Mouse (Mus musculus): Measurements from ENCODE around the gene Ccdc57. TPM values are rescaled to one million over a fixed set of nuclear protein-coding genes. Genes with fewer than 3 reads are reported as not detected.
A peak's percentile ranks its signal among the peaks of the same experiment; 100 is the strongest.

Gene Ccdc57
- polyA plus RNA-seq, 1 experiment from 2014 or later = 7.2 TPM

DNA sequence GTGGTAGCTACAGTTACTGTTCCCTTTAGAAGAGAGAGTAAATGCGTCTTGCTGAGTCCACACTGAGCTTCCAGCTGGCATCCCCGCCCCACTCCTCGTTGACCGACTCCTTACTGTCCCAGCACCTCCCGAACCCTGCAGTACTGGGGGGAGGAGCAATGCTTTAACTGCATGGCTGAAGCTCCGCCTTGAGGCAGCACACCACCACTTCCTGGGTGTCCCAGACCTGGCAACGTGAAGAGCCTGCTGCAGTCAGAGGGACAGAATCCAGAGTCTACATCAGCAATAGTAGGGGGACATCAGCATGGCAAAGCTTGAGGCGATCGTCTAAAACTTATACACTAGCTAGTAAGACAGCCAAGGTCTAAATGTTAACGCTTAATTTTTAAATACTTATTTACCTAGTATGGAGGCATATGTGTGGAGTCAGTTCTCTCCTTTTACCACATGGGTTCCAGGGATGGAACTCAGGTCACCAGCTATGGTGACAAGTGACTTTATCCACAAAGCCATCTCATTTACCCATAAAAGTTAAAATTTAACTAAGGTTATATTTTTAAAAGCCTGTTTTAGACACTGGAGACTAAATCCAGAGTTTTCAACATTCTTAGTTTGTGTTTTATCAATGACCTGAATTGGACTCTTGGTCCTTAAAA, 30.1 kb downstream of the Ccdc57 start:
- H3K27ac ChIP-seq (ENCODE audit: low read depth) = no peak overlapping the region
- WGBS = 49% methylated on average over 10 of the region's 10 CpGs
- peak; percentile 11 for DNase-seq

DNA sequence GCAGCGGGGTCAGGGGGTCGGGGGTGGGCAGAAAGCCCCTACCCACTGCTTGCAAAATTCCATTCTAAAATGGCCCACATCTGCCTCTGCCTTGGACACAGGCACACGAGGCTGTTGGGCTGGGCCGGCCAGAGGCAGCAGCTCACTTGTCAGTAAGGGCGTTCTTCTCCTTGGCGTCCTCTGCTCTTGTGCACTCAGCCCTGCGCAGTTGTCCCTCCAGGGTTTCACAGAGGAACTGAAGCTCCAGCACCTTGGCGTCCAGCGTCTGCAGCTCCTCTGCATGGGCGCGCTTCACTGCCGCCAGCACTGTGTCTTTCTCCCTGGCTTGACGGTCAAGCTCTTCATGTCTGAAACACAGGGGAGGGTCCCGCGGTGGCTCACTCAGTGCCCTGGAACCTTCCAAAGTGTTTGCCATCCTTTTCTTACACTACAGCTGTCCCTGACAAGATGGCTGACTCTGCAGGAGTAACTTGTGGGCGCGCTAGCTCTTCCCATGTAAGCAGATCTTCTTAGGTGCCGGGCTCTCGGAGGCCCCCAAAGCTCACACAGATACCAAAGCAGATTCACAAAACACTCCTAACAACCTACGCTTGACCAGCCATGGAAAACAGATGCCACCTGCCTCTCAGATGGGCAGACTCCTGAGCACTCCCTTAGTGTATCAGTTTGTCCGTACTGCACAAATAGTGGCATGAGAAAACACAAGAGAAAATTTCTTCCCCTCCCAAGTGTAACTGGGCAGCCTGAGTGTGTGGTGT, 30.8 kb downstream of the Ccdc57 start:
- Histone ChIP-seq H3K4me3 (ENCODE audit: low read depth, low read length) (no peak overlapping the region), H3K4me1 (ENCODE audit: insufficient read depth) (no peaks in the 10 kb centered on the region), H3K4me2 (no peak overlapping the region), H3K36me3 (ENCODE audit: insufficient read depth) (peaks cover 17% of the 10 kb centered on the region; the same call in 1 of the 2 replicates), H3K27ac (ENCODE audit: low read depth) (no peak overlapping the region), H3K27me3 (ENCODE audit: insufficient read depth, low read length) (no peaks in the 10 kb centered on the region), H3K9me3 (ENCODE audit: low read depth, low read length) (no peaks in the 10 kb centered on the region), H3K9ac (no peak overlapping the region)
- WGBS = 80% methylated on average over 21 of the region's 21 CpGs
- TF ChIP-seq CTCF (IDR thresholded peaks at IDR 0.05; ENCODE audit: low read depth) = no peak
- no peak for DNase-seq
- ATAC-seq (ENCODE audit: insufficient read depth) = no peak

More for the DNA sequence above, 30.1 kb downstream of the Ccdc57 start:
- Histone ChIP-seq H3K27me3 (ENCODE audit: insufficient read depth, low read length) (no peaks in the 10 kb centered on the region), H3K9ac (no peak overlapping the region), H3K36me3 (ENCODE audit: insufficient read depth) (peaks cover 12% of the 10 kb centered on the region; the same call in 1 of the 2 replicates), H3K4me3 (ENCODE audit: low read depth, low read length) (no peak overlapping the region), H3K4me2 (no peak overlapping the region), H3K9me3 (ENCODE audit: low read depth, low read length) (no peaks in the 10 kb centered on the region), H3K4me1 (ENCODE audit: insufficient read depth) (no peaks in the 10 kb centered on the region)
- ATAC-seq (ENCODE audit: insufficient read depth) = no peak
- no peak for TF ChIP-seq CTCF (IDR thresholded peaks at IDR 0.05; ENCODE audit: low read depth)

DNA sequence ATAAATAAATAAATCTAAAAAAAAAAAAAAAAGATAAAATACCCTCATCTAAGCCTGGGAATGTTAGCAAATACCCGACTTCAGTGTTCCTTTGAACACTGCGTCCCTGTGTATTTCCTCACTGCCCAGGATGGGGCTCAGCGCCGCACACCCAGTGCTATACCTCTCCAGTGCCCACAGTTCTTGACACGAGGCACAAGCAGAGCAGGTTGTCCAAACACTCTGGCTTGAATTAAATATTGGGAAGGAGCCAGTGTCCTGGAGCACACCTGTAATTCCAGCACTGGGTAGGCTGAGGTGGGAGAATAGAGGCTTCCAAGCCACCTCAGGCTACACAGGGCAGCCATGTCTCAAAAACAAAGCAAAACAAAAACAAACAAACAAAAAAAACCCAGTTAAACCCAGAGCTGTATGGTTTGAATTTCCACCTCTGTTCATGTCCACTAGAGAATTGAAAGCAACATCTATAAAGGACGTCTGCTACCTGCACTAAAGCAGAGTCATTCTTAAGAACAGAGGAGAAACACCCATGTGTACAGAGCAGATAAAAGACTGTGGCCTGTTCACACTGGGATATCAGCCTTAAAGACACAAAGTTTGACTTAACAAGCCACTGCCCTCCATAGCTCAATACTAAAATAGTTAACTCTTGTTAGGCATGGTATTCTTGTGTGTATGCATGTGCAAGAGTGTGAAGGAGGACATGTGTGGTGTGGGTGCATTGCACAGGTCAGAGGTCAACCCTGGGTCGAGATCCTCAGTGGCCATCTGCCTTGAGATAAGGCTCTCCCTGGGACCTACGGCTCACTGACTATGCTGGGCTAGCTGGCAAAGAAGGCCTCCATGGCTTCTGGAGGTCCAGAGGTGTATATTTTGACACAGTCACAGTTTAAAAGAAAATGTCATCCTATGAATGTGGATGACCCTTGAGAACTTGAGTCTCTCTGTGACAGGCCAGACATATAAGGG, 32.1 kb downstream of the Ccdc57 start:
- Histone ChIP-seq H3K36me3 (ENCODE audit: insufficient read depth) (peaks cover 18% of the 10 kb centered on the region; the same call in 1 of the 2 replicates), H3K4me1 (ENCODE audit: insufficient read depth) (no peaks in the 10 kb centered on the region), H3K9ac (no peak overlapping the region), H3K27ac (ENCODE audit: low read depth) (no peak overlapping the region), H3K9me3 (ENCODE audit: low read depth, low read length) (no peaks in the 10 kb centered on the region), H3K4me2 (no peak overlapping the region), H3K4me3 (ENCODE audit: low read depth, low read length) (no peak overlapping the region), H3K27me3 (ENCODE audit: insufficient read depth, low read length) (no peaks in the 10 kb centered on the region)
- DNase-seq (no peak), ATAC-seq (ENCODE audit: insufficient read depth) (no peak)
- 69% methylated on average over 8 of the region's 8 CpGs for WGBS
- no peak for TF ChIP-seq CTCF (IDR thresholded peaks at IDR 0.05; ENCODE audit: low read depth)

DNA sequence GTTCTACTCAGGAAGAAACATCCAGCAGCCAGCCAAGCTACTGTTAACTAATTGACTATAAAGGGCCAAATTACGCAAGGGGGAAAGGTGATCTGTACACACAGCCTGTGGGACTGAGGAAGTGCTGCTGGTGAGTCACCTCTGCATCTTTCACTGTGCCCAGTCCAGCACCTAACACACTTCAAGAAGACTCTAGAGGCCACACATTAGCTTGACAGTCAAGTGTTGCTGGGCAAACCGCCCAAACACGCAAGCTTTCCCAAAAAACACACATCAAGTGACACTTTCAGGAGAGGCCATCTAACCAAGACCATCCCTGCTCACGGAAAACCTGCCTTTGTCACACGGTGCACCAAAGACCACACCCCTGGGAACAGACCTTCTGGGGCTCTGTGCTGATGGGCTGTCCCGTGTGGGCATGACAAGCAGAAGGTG, 34.5 kb downstream of the Ccdc57 start:
- DNase-seq = no peak
- H3K4me2 ChIP-seq = no peak overlapping the region
- H3K36me3 ChIP-seq (ENCODE audit: insufficient read depth) = peaks cover 34% of the 10 kb centered on the region
- ATAC-seq (ENCODE audit: insufficient read depth) = no peak
- TF ChIP-seq CTCF (IDR thresholded peaks at IDR 0.05; ENCODE audit: low read depth) = no peak
- no peaks in the 10 kb centered on the region for H3K9me3 ChIP-seq (ENCODE audit: low read depth, low read length)
- H3K27me3 ChIP-seq (ENCODE audit: insufficient read depth, low read length) = no peaks in the 10 kb centered on the region
- no peak overlapping the region for H3K9ac ChIP-seq
- H3K4me3 ChIP-seq (ENCODE audit: low read depth, low read length) = no peak overlapping the region
- H3K4me1 ChIP-seq (ENCODE audit: insufficient read depth) = no peaks in the 10 kb centered on the region
- H3K27ac ChIP-seq (ENCODE audit: low read depth) = no peak overlapping the region
- 76% methylated on average over 6 of the region's 6 CpGs for WGBS

DNA sequence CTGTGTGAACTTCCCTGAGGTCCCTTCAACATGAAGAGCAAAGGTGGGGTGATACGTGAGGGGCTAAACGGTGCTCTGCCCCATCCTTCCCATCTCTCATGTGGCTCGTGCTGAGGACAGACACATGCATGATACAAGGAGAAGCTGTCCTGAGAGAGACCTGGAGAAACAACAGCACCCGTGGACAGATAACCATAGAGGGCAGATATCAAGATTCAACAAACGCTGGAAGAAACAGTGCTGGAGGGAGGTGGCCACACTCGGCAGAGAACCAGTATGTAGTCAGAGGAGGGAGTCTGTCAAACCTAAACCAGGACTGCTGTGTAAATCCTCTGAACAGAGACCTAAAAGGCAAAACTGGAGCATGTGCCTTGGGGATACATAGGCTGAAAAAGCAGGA, 37.2 kb downstream of the Ccdc57 start:
- ATAC-seq (ENCODE audit: insufficient read depth) (no peak), DNase-seq (no peak)
- H3K9ac ChIP-seq = no peak overlapping the region
- 88% methylated on average over 6 of the region's 6 CpGs for WGBS
- H3K27me3 ChIP-seq (ENCODE audit: insufficient read depth, low read length) = no peaks in the 10 kb centered on the region
- no peaks in the 10 kb centered on the region for H3K9me3 ChIP-seq (ENCODE audit: low read depth, low read length)
- no peaks in the 10 kb centered on the region for H3K4me1 ChIP-seq (ENCODE audit: insufficient read depth)
- H3K36me3 ChIP-seq (ENCODE audit: insufficient read depth) = peaks cover 32% of the 10 kb centered on the region
- no peak overlapping the region for H3K27ac ChIP-seq (ENCODE audit: low read depth)
- no peak for TF ChIP-seq CTCF (IDR thresholded peaks at IDR 0.05; ENCODE audit: low read depth)
- no peak overlapping the region for H3K4me2 ChIP-seq
- no peak overlapping the region for H3K4me3 ChIP-seq (ENCODE audit: low read depth, low read length)

DNA sequence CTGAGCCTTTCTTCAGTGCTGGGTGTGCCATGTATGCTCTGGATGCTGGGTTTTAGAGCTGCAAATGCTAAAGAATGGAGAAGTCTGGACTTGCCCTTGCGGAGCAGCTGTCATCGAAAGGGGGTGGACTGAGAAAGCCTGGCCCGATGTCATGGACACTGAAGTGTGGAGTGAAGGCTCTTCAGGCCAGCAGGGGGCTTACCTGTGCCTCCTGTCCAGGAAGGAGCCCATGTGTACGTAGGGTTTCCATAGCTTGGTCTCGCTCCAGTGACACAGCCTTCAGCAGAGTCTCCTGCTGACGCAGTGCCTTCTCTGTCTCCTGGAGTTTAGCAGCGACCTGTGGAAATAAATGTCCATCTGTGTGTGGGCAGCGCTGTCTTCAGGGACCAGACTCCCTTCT, 38.3 kb downstream of the Ccdc57 start:
- no peak for DNase-seq
- 80% methylated on average over 8 of the region's 8 CpGs for WGBS

More for the DNA sequence above, 38.3 kb downstream of the Ccdc57 start:
- Histone ChIP-seq H3K4me2 (no peak overlapping the region), H3K27me3 (ENCODE audit: insufficient read depth, low read length) (no peaks in the 10 kb centered on the region), H3K4me1 (ENCODE audit: insufficient read depth) (no peaks in the 10 kb centered on the region), H3K9me3 (ENCODE audit: low read depth, low read length) (no peaks in the 10 kb centered on the region), H3K36me3 (ENCODE audit: insufficient read depth) (peaks cover 40% of the 10 kb centered on the region), H3K4me3 (ENCODE audit: low read depth, low read length) (no peak overlapping the region), H3K9ac (no peak overlapping the region), H3K27ac (ENCODE audit: low read depth) (no peak overlapping the region)
- no peak for ATAC-seq (ENCODE audit: insufficient read depth)
- TF ChIP-seq CTCF (IDR thresholded peaks at IDR 0.05; ENCODE audit: low read depth) = peak; percentile 25; the same call in 1 of the 2 replicates
